Mouse (Mus musculus): ENCODE measurements around the gene Rcn3. TPM values are rescaled to one million over a fixed set of nuclear protein-coding genes. Genes with fewer than 3 reads are reported as not detected.

Gene Rcn3
- polyA plus RNA-seq, 1 experiment = 123 TPM

DNA sequence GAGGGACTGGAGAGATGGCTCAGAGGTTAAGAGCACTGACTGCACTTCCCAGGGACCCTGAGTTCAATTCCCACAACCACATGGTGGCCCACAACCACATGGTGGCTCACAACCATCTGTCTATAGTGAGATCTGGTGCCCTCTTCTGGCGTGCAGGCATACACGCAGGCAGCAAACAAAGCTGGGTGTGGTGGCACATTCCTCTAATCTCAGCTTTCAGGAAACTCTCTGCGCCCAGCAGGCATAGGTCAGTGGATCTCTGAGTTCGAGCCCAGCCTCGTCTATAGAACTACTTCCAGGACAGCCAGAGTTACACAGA is 24.1 kb downstream of the Rcn3 start:
- Histone ChIP-seq H3K4me3 (no peak overlapping the region), H3K36me3 (ENCODE audit: control insufficient read depth, insufficient read depth) (peaks cover 4% of the 10 kb centered on the region), H3K79me2 (ENCODE audit: control insufficient read depth, insufficient read depth) (peaks cover 94% of the 10 kb centered on the region), H3K27me3 (ENCODE audit: control insufficient read depth, insufficient read depth, insufficient read length) (no peaks in the 10 kb centered on the region), H3K4me2 (ENCODE audit: low read depth) (no peak overlapping the region), H3ac (ENCODE audit: control insufficient read depth, insufficient read length) (no peak overlapping the region)
- no peak for TF ChIP-seq E2F4 (IDR thresholded peaks at IDR 0.05; ENCODE audit: insufficient read depth)
- TF ChIP-seq POLR2A (IDR thresholded peaks at IDR 0.05; ENCODE audit: insufficient read length, low read depth) = no peak
- peak; percentile 71 for TF ChIP-seq USF1 (IDR thresholded peaks at IDR 0.05; ENCODE audit: low read depth)
- TF ChIP-seq MYOD1 (IDR thresholded peaks at IDR 0.05; ENCODE audit: control insufficient read depth in 1 of 3, insufficient read length in 2 of 3, low read depth in 2 of 3) = peak in 1 of 3 experiments; percentile 44
- no peak for TF ChIP-seq MAX (IDR thresholded peaks at IDR 0.05; ENCODE audit: low read depth)
- no peak for TF ChIP-seq REST (IDR thresholded peaks at IDR 0.05; ENCODE audit: insufficient read depth, insufficient read length)
- TF ChIP-seq MYOG (IDR thresholded peaks at IDR 0.05; ENCODE audit: control insufficient read depth in 1 of 3, insufficient read depth in 1 of 3, insufficient read length in 2 of 3, low read depth in 2 of 3) = peak in 1 of 3 experiments; percentile 27
- TF ChIP-seq POLR2AphosphoS2 (IDR thresholded peaks at IDR 0.05; ENCODE audit: insufficient read length, low read depth) = no peak

DNA sequence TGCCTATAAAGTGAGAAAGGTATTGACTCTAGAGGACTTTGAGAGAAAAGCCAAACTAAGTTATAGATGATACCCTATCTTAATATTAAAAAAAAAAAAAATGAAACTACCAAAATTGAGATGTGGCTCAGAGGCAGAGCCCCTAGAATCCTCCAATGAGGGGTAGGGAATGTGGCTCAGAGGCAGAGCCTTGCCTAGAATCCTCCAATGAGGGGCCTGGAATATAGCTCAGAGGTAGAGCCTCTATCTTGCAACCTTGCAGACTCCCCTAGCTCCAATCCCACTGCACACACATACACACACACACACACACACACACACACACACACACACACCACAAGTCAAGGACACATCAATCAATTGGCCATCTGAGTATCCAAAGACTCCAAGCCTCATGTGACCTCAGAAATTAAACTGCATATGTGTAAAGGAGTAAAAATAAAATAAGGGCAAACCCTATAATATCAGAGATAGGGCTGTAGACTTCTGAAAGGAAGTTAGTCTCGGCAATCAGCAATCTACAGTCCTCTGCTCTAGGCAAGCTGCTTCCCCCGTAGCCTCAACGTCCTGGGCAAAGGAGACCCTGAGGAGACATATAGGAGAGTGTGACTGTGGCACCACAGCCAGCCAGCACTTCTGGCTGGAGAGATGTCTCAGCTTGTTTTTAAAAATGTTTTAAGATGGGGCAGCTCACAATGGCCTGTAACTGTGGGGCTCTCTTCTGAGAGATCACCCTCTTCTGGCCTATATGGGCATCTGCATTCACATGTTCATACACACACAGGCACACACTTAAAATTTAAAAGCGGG is 24.6 kb downstream of the Rcn3 start:
- Histone ChIP-seq H3ac (ENCODE audit: control insufficient read depth, insufficient read length) (no peak overlapping the region), H3K36me3 (ENCODE audit: control insufficient read depth, insufficient read depth) (peaks cover 4% of the 10 kb centered on the region)

GRCm38 (mm10) chr7:45062239-45062835 is 29.7 kb downstream of the Rcn3 start, which contains the start of the genes Nosip and Prrg2:
Nosip (plus strand) TSS chr7:45062429.
Prrg2 (minus strand) TSS chr7:45062677.
- H3K27me3 ChIP-seq (ENCODE audit: control insufficient read depth, insufficient read depth, insufficient read length) = no peaks in the 10 kb centered on the region
- H3ac ChIP-seq (ENCODE audit: control insufficient read depth, insufficient read length) = peak within 1 kb of the TSS; percentile 32
- peak within 1 kb of the TSS; percentile 65 for H3K4me3 ChIP-seq
- peak within 1 kb of the TSS; percentile 80 for H3K4me2 ChIP-seq (ENCODE audit: low read depth)
- peaks cover 4% of the 10 kb centered on the region for H3K36me3 ChIP-seq (ENCODE audit: control insufficient read depth, insufficient read depth)
- TF ChIP-seq MYOD1 (IDR thresholded peaks at IDR 0.05; ENCODE audit: control insufficient read depth in 1 of 3, insufficient read length in 2 of 3, low read depth in 2 of 3) (no peak), POLR2A (IDR thresholded peaks at IDR 0.05; ENCODE audit: insufficient read length, low read depth) (peak; percentile 58), SRF (IDR thresholded peaks at IDR 0.05; ENCODE audit: control insufficient read depth, insufficient read length, low read depth) (peak; percentile 48), TCF3 (IDR thresholded peaks at IDR 0.05; ENCODE audit: insufficient read length, low read depth) (no peak), E2F4 (IDR thresholded peaks at IDR 0.05; ENCODE audit: insufficient read depth) (no peak)
- peaks cover 42% of the 10 kb centered on the region for H3K79me2 ChIP-seq (ENCODE audit: control insufficient read depth, insufficient read depth)

More for the DNA sequence above, 24.6 kb downstream of the Rcn3 start:
- Histone ChIP-seq H3K4me3 (no peak overlapping the region), H3K27me3 (ENCODE audit: control insufficient read depth, insufficient read depth, insufficient read length) (no peaks in the 10 kb centered on the region), H3K79me2 (ENCODE audit: control insufficient read depth, insufficient read depth) (peaks cover 90% of the 10 kb centered on the region), H3K4me2 (ENCODE audit: low read depth) (no peak overlapping the region)
- TF ChIP-seq MYOD1 (IDR thresholded peaks at IDR 0.05; ENCODE audit: control insufficient read depth in 1 of 3, insufficient read length in 2 of 3, low read depth in 2 of 3) (no peak), CEBPB (IDR thresholded peaks at IDR 0.05; ENCODE audit: insufficient read depth, poor library complexity, severe bottlenecking) (no peak), TCF3 (IDR thresholded peaks at IDR 0.05; ENCODE audit: insufficient read length, low read depth) (no peak), REST (IDR thresholded peaks at IDR 0.05; ENCODE audit: insufficient read depth, insufficient read length) (no peak), E2F4 (IDR thresholded peaks at IDR 0.05; ENCODE audit: insufficient read depth) (no peak), POLR2AphosphoS2 (IDR thresholded peaks at IDR 0.05; ENCODE audit: insufficient read length, low read depth) (no peak), MAX (IDR thresholded peaks at IDR 0.05; ENCODE audit: low read depth) (no peak), MYOG (IDR thresholded peaks at IDR 0.05; ENCODE audit: control insufficient read depth in 1 of 3, insufficient read depth in 1 of 3, insufficient read length in 2 of 3, low read depth in 2 of 3) (no peak), TCF12 (IDR thresholded peaks at IDR 0.05; ENCODE audit: insufficient read depth, poor library complexity, severe bottlenecking) (no peak), USF1 (IDR thresholded peaks at IDR 0.05; ENCODE audit: low read depth) (no peak), POLR2A (IDR thresholded peaks at IDR 0.05; ENCODE audit: insufficient read length, low read depth) (no peak), SRF (IDR thresholded peaks at IDR 0.05; ENCODE audit: control insufficient read depth, insufficient read length, low read depth) (no peak)

DNA sequence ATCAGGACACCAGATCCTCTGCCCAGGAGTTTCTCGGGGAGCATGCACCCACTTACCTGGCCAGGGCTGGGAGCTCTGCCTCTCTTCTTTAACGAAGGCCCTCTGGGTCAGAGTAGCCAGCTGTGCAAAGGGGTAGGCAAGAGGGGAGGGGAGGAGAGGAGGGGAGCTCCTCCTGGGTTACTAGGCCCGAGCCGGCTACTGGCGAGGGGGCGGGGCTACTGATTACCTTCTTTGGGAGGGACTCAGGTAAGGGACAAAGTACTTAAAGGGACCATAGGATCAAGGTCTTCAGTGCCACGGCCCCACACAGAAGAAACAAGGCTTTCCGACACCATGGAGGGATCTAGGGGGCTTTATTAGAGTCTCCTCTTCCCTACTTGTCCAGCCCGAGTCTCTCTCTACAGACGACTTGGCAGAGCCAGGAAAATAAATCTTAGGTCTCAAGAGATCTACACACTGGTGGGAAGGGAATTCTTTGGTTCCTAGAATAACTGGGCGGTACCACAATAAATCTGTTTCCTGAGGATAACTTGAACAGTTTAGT is 30.4 kb downstream of the Rcn3 start:
- peak overlapping the region; percentile 65 for H3K4me3 ChIP-seq
- no peak for TF ChIP-seq SRF (IDR thresholded peaks at IDR 0.05; ENCODE audit: control insufficient read depth, insufficient read length, low read depth)
- no peak for TF ChIP-seq TCF3 (IDR thresholded peaks at IDR 0.05; ENCODE audit: insufficient read length, low read depth)
- no peak for TF ChIP-seq TCF12 (IDR thresholded peaks at IDR 0.05; ENCODE audit: insufficient read depth, poor library complexity, severe bottlenecking)
- TF ChIP-seq E2F4 (IDR thresholded peaks at IDR 0.05; ENCODE audit: insufficient read depth) = no peak
- no peak for TF ChIP-seq MYOD1 (IDR thresholded peaks at IDR 0.05; ENCODE audit: control insufficient read depth in 1 of 3, insufficient read length in 2 of 3, low read depth in 2 of 3)
- no peak for TF ChIP-seq CEBPB (IDR thresholded peaks at IDR 0.05; ENCODE audit: insufficient read depth, poor library complexity, severe bottlenecking)
- no peak for TF ChIP-seq MYOG (IDR thresholded peaks at IDR 0.05; ENCODE audit: control insufficient read depth in 1 of 3, insufficient read depth in 1 of 3, insufficient read length in 2 of 3, low read depth in 2 of 3)
- no peak for TF ChIP-seq POLR2AphosphoS2 (IDR thresholded peaks at IDR 0.05; ENCODE audit: insufficient read length, low read depth)
- no peak for TF ChIP-seq REST (IDR thresholded peaks at IDR 0.05; ENCODE audit: insufficient read depth, insufficient read length)
- peak overlapping the region; percentile 80 for H3K4me2 ChIP-seq (ENCODE audit: low read depth)
- no peak overlapping the region for H3ac ChIP-seq (ENCODE audit: control insufficient read depth, insufficient read length)
- H3K27me3 ChIP-seq (ENCODE audit: control insufficient read depth, insufficient read depth, insufficient read length) = no peaks in the 10 kb centered on the region
- peaks cover 38% of the 10 kb centered on the region for H3K79me2 ChIP-seq (ENCODE audit: control insufficient read depth, insufficient read depth)
- peaks cover 4% of the 10 kb centered on the region for H3K36me3 ChIP-seq (ENCODE audit: control insufficient read depth, insufficient read depth)

Measured in myocyte (in vitro differentiated cells).